Mouse (Mus musculus) left cerebral cortex, adult 11 months (tissue): ENCODE measurements at regions not wholly inside any gene's neighbourhood (a gene's known extent, or its start where the extent isn't known, plus 50 kb on each side); places are given as distances from the start of the nearest gene placed in this dataset.

Source experiments
- DNase-seq: peaks from one replicate; pipeline ENCODE4 v3.0.0; 2022; ENCODE audit warnings: low spot score

- DNase-seq: peak; percentile 53
These were observed 158.8 kb upstream of the Phyhipl start for GRCm38 (mm10) chr10:70814354-70815131.

- DNase-seq: no peak
These were observed 153.6 kb upstream of the Phyhipl start for GRCm38 (mm10) chr10:70809411-70809810.

- DNase-seq: peak; percentile 62
These were observed 151.1 kb upstream of the Phyhipl start for GRCm38 (mm10) chr10:70806786-70807385.

- peak; percentile 13 for DNase-seq
These were observed 145.1 kb upstream of the Phyhipl start for GRCm38 (mm10) chr10:70800736-70801306.

GRCm38 (mm10) chr10:70799906-70800305, 144.1 kb upstream of the Phyhipl start:
- DNase-seq: peak; percentile 24

GRCm38 (mm10) chr10:70799191-70799742, 143.5 kb upstream of the Phyhipl start:
- peak; percentile 76 for DNase-seq

GRCm38 (mm10) chr10:70788814-70789452, 133.2 kb upstream of the Phyhipl start:
- DNase-seq: no peak

- no peak for DNase-seq
These were observed 125.3 kb upstream of the Phyhipl start for GRCm38 (mm10) chr10:70781036-70781435.

GRCm38 (mm10) chr10:70778596-70778995, 122.8 kb upstream of the Phyhipl start:
- no peak for DNase-seq

GRCm38 (mm10) chr10:70774571-70774970, 118.8 kb upstream of the Phyhipl start:
- DNase-seq: no peak

- no peak for DNase-seq
These were observed 118.4 kb upstream of the Phyhipl start for GRCm38 (mm10) chr10:70774159-70774558.

GRCm38 (mm10) chr10:70767461-70767860, 111.7 kb upstream of the Phyhipl start:
- DNase-seq: no peak

- no peak for DNase-seq
These were observed 111.1 kb upstream of the Phyhipl start for GRCm38 (mm10) chr10:70766869-70767268.

GRCm38 (mm10) chr10:70766450-70766849, 110.7 kb upstream of the Phyhipl start:
- peak; percentile 48 for DNase-seq

GRCm38 (mm10) chr10:70763206-70763605, 107.4 kb upstream of the Phyhipl start:
- DNase-seq: no peak

GRCm38 (mm10) chr10:70759686-70760085, 103.9 kb upstream of the Phyhipl start:
- DNase-seq: no peak

GRCm38 (mm10) chr10:70751771-70752170, 96.0 kb upstream of the Phyhipl start:
- DNase-seq: no peak

GRCm38 (mm10) chr10:70750356-70751145, 94.8 kb upstream of the Phyhipl start:
- no peak for DNase-seq

GRCm38 (mm10) chr10:70746612-70747011, 90.8 kb upstream of the Phyhipl start:
- no peak for DNase-seq

- DNase-seq: no peak
These were observed 86.1 kb upstream of the Phyhipl start for GRCm38 (mm10) chr10:70741909-70742308.

GRCm38 (mm10) chr10:70740095-70740494, 84.3 kb upstream of the Phyhipl start:
- DNase-seq: peak; percentile 61
